Mouse (Mus musculus) heart, postnatal 10 days (tissue): Measurements from ENCODE around the gene Prpf40b. TPM values are rescaled to one million over a fixed set of nuclear protein-coding genes. Genes with fewer than 3 reads are reported as not detected.
A peak's percentile ranks its signal among the peaks of the same experiment; 100 is the strongest.
"Not testable (repeated sequence)": the region's sequence is repeated elsewhere in the genome, so short reads cannot be mapped to it uniquely, and the experiment has no call there.

Experiments
- DNase-seq, 2 experiments: peaks; one replicate each; pipeline ENCODE4 v3.0.0; 2021
- intact Hi-C: fragments of 180-260 bp; cut with DNase I; formaldehyde crosslinking; loops from one replicate; pipeline ENCODE4 v1.15.1; 2025
- total RNA-seq, 2 experiments: library from RNA; stranded (reverse); gene quantifications; 2 replicates each; pipeline ENCODE4 v1.2.3; 2021

Gene Prpf40b
- 10 to 100 TPM; 30.5 to 38.7 TPM for total RNA-seq

DNA sequence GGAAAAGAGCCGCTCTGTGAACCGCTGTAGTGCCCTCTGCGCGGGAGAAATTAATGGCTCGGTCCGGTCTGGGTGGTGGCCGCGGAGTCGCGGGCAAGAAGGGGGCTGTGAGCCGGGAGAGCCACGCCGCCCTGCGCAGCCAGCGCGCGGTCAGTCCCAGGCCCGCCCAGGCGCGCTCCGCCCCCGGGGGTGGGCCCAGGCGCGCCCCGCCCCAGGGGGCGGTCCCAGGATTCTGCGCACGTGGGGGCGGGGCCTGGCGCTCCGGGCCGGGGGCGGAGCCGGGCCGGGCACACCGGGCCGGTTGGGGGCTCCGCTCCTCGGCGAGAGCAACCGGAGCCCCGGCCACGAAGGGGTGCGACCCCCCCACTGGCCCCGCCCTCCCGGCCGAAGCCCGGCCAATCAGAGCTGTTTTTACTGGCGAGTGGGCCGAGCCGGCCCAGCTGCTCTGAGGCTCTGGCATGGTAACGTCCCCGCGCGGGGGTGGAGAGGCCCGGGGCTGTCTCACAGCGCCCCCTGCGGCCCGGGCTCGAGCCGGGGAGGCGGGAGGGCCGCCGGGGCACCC, at the start of gene Prpf40b:
Gene Prpf40b, plus strand, starts transcription at position 275 of the 562 bp plus-strand sequence.
- peak; percentile 96 to 97 for DNase-seq
- intact Hi-C loops: no loop called here

DNA sequence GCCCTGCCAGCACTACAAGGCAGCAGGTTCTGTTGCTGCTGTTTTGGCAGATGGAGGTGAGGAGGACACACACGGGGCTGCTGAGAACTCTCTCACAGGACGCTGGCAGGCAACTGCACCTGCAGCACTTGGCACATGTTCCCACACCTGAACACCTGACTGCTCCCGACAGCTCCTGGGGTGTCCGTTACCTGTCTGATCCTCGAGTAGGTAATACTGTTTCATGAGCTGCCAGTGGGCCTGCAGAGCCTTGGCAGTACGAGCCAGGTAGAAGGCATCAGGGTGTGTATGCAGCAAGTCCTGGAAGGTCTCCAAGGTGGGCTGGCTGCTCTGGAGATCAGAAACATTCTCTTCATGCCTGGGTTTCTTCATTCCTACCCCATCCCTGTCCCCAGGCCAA, 48.2 kb upstream of the Prpf40b start:
- DNase-seq: peak in 1 of 2 experiments; percentile 22

DNA sequence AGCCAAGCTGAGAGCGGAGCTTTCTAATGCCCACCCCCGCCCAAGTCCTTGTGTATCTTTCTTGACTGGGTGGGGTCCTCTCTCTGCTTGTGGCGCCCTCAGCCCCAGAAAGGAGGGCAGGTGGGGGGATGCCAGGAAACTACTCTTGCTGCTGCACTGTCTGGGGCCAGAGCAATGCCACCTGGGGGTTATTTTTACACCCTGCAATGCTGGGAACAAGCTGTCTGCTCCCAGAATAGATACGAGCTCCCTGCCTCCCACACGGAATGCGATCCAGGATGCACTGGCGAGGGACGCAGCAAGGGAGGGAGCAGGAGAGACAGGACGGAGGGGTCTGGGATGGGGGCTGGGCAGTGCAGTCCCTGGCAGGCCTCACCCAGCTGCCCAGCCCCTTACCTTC, 45.9 kb upstream of the Prpf40b start:
- DNase-seq: peak; percentile 70 to 82
- intact Hi-C loops: no loop called here

More for the DNA sequence above, 48.2 kb upstream of the Prpf40b start:
- intact Hi-C loops: not testable (repeated sequence)

DNA sequence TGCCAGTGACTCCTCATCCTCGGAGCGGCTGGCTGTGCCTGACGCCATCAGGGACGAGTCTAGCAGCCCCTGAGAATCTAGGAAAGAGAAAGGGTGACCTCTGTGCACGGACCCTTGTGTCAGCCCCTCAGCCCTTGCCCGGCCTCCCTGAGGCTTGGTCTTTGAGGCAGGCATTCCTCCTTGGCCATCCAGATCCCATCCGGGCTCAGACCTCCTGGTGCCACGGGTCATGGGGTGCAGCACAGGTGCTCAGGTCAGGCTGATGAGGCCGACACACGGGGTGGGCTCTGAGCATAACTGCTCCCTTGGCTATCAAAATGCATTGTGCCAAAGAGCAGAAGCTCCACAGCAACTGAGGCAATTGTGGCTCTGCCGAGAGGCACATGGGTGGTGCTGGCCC, 44.9 kb upstream of the Prpf40b start:
- intact Hi-C loops: no loop called here
- no peak for DNase-seq

DNA sequence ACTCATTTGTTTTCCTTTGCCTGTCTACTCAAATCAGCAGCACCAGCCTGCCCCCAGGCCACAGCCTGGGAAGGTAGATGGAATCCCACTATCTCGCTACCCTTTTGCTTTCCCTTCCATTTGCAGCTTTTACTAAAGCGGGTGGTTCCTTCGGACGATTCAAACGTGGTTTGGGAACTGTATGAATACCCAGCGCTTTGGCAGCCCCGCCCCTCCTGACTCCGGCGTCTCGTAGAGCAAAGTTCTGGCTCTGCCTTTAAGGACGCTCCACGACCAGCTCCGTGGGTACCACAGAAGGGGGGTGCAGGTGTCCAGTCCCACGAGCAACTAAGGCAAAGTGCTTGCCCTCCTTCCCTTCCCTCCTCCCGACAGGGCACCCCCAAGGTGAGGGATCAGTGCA, 43.8 kb upstream of the Prpf40b start:
- intact Hi-C loops: not testable (repeated sequence)
- peak; percentile 41 to 48 for DNase-seq

DNA sequence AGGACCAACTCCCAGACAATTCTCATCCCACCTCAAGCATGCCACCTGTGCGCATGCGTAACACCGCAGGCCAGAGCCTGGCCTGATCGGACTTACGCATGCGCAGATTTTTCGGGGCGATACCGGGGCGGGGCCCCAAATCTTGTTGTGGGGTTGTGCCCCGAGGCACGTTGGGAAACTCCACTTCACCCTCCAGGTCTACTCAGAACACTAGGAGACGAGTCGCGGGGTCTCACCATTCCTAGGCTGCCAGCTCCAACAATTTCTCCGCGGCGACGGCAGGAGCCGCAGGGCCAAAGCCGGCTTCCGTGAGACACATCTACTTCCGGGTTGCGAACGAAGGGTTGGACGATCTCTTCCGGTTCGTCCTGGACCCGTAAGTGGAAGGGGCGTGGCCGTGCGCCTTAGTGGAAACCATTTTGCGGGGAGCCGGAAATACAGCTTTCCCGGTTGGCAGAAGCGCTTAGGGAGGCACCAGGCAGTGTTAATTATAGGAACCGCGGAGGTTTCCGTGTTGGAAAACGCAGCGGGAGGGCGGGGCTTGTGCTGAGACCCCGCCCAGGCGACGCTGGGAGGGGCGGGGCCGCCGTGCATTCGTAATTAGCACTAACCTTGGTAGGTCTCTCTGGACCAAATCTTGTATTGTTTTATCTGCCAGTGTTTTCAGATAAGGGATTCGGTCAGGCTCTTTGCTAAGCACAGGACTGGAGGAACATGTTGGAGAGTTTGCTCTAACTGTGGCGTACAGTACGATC, 43.1 kb upstream of the Prpf40b start, which contains the start of gene Mcrs1:
Gene Mcrs1, minus strand, starts transcription at position 336 of the 755 bp plus-strand sequence.
- peak; percentile 99 for DNase-seq
- intact Hi-C loops: no loop called here

DNA sequence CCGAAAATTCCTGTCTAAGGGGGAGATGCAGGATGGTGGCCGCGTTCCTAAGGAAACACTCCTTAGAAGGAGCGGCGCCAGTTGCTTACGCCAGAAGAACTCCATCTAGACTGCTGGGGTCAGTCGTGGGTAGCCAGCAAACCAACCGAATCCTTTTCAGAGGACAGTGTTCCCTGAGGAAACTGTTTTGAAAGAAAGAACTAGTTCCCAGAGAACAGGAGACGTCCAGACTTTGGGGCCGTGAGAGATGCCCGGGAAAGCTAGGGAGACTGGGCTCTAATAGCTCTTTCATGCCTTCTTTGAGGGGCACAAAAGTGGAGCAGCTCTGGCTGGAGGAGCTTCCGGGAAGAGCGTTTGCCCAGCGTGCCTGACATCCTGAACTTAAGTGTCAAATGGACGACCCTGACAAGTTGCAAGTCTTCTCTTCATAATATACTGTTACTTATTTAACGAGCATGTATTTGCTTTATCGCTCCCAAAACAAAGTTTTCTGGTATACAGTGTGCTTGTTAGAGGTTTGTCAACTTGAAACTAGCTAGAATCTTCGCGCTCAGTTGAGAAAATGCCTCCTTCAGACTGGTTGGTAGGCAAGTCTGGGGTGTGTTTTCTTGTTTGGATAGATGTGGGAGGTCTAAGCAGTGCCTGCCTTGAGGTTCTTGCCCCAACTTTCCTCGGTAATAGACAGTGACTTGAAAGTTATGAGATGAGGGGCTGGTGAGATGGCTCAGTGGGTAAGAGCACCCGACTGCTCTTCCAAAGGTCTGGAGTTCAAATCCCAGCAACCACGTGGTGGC, 42.3 kb upstream of the Prpf40b start:
- intact Hi-C loops: no loop called here
- DNase-seq: no peak

DNA sequence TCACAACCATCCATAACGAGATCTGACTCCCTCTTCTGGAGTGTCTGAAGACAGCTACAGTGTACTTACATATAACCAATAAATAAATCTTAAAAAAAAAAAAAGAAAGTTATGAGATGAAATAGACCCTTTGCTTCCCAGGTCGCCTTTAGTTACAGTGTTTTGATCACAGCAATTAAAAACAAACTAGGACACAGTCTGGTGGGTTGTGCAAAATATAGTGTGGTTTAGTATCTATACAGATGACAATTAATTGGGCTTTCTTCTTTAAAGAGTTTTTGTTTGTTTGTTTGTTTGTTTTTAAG, 41.8 kb upstream of the Prpf40b start:
- DNase-seq, intact Hi-C loops: not testable (repeated sequence)

DNA sequence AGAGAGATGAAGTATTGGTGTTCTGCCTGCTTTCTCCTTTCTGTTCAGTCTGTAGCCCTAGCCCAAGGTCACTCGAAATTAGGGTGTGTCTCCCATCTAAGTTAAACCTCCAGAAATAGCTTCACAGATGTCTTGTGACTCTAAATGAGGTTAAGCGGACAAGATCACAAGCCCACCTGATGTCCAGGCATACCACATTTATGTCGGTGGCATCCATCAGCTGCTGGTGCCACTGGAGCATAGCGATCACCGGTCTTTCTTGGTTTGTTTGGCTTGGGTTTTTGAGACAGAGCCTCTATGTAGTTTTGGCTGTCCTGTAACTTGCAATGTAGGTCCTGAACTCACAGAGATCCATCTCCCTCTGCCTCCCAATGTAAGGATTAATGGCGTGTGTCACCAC, 41.1 kb upstream of the Prpf40b start:
- DNase-seq: no peak
- intact Hi-C loops: no loop called here

DNA sequence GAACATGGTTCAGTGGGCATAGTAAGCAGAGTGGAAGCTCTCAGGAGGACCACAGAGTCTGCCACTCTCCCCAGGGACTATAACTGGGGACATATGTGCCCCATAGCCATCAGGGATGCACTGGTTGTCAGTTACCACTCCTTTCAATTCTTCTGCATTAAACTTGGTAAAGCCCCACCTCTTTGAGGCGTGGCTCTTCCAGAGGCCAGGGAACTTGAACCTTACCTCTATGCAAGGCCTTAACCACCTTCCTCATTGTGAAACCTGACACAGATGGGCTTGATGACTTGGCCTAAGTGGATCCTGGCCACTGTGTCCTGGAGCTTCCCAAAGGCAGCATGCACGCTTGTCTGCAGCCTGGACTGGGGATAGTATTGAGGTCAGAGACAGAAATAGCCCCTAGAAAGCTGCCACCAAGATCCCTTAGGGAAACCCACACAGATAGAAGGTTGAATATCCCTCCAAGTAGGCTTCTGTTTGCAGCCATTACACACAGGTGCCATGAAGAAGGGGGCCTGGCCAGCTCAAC, 40.3 kb upstream of the Prpf40b start:
- peak; percentile 45 to 56 for DNase-seq
- intact Hi-C loops: no loop called here

DNA sequence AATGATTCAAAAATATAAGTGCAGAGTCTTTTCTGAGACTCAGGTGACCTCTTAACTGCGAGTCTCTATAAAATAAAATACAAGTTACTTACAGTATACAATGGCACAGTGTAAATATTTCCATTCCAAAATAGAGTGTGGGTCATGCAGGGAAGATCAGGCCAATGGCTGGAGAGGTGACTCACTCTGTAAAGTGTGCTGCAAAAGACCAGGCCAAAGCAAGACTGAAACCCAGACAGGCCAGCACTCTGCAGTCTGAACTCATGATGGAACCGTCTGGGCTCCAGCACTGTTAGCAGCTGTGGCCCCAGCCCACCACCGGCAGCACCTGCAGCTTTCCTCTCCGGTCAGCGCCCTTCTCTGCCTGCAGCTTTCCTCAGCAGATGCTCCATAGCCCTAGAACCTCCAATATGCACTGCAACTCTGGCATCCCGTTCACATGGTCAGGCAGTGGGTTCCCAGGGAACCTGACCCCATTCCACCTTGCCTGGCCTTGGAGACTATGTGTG, 39.6 kb upstream of the Prpf40b start:
- no peak for DNase-seq
- intact Hi-C loops: no loop called here

DNA sequence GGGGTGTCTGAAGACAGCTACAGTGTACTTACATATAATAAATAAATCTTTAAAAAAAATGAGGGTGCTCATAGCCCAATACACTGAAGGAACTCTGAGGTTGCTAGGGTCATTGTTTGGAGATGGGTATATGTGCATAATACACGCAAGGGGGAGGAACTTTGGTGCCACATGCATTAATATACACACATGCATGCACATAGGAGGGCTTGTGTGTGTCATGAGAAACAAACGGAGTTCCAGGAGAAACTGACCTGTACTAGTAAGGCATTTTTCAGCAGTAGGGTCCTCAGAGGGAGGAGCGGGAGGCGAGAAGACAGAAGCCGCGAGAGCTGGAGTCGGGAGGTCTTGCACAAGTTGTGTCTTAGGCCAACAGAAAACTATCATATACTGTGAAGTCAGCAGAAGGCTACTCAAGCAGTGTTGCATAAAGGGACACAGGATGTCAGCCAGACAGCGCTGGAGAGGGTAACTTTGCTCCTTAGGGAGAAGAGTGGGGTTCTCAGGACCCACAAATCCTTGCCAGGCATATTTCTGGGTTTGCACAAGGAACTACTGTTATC, 35.6 kb upstream of the Prpf40b start:
- DNase-seq: peak in 1 of 2 experiments; percentile 35
- intact Hi-C loops: no loop called here

DNA sequence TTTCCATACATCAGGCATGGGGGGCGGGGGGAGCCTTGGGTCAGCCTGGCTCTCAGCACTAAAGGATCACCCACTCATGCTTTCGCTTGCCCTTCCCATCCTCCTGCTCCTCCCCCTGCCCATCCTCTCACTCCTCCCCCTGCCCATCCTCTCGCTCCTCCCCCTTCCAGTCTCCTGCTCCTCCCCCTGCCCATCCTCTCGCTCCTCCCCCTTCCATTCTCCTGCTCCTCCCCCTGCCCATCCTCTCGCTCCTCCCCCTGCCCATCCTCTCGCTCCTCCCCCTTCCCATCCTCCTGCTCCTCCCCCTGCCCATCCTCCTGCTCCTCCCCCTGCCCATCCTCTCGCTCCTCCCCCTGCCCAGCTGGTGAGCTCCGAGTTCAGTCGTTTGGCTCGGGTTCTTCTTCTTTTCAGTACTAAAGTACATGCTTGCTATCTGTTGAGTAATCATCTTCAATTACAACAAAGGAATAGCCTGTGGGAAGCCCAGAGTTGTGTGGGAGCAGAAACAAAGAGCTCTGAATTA, 35.1 kb upstream of the Prpf40b start:
- intact Hi-C loops: no loop called here
- peak; percentile 57 to 66 for DNase-seq

DNA sequence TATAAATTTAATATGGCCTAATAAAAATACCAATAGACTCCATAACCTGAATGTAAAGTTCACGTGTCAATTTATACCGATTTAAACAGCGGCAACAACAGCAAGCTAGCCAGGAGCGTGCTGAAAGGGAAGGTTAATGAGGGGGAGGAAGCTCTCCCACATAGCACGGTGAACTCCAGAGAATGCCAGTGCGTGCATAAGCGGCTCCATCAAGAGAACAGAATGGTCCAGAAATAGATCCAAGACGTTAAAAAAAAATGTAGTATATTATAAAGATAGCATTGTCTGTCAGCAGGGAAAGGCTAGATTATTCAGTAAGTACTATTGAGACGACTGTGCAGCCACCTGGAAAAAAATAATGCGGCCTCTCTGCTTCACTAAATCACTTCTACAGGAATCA, 32.2 kb upstream of the Prpf40b start:
- no peak for DNase-seq
- intact Hi-C loops: no loop called here

DNA sequence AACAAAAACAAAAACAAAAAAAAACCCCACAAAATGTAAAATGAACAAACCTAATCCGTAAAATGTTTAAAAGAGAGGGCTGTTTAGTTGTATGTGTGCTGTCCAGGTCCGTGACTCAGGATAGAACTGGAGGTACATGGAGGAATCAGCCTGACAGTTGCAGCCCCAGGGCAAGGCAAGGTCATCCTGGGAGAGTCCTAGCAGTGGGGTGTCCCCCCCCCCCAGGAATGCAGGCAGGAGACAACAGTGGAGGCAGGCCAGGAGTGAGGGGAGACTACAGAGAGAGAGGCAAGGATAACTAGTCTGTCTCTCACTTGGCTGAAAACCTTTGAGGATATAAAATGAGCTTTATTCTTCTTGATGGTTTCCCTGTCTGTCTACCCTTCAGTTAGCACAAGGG, 30.5 kb upstream of the Prpf40b start:
- intact Hi-C loops: loop anchor here (2.0 kb wide), 1 partner anchor 50 kb away; no protein-coding TSS in a partner anchor
- no peak for DNase-seq

DNA sequence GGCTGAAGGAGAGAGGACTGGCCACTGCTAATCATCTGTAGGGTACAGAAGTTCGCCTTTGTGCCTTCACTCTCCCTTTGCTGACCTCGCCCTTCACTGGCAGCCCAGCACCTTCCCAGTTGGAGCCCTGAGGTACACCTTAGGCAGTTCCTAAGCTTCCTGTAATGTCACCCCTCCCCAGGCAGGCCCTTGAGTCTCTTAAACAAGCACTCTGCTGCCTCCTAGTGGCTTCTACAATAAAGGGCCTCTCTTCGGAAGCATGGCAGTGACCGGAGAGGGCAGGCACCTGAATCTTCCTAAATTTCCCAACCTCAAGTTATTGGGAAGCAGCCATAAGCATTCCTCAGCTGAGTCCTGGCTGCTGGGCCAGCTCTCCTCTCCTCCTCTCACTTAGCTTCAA, 29.2 kb upstream of the Prpf40b start:
- DNase-seq: peak; percentile 81 to 90
- intact Hi-C loops: loop anchor here (2.0 to 5.0 kb wide), 2 partner anchors 51 to 183 kb away; no protein-coding TSS in a partner anchor

DNA sequence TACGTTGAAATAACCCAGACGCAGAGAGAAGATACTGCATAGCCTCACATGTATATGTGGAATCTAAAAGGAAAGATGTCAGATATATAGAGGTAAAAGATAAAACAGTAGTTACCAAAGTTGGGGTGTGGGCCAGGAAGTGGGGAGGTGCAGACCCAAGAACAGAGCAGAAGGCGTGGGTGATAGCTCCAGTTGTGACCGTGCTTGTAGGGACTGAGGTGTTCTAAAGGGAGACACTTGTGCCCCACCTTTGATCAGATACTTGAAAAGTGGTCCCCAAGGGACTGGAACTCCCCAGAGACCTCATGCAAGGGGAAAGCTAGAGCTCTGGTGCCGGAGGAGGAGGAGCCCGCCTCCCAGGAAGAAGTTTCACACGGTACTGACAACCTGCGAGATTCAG, 18.8 kb upstream of the Prpf40b start:
- intact Hi-C loops: no loop called here
- no peak for DNase-seq

DNA sequence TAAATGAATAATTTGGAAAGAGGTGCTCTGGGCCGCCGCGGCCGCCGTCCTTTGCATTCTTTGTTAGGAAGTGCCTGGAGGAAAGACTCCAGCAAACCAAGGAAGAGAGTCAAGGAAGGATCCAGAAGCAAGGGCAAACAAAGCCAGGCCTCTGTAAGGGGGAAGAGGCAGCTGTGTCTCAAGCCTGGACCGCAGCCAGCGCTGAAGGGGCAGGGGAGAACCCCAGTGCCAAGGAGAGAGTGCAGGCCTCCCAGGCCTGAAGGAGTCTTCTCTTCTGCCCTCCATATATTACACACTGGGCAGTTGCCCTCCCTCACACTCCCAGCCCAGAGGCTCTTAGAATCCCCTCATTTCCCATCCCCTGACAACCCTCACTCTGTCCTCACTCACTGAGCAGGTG, 16.6 kb upstream of the Prpf40b start:
- intact Hi-C loops: no loop called here
- DNase-seq: no peak

DNA sequence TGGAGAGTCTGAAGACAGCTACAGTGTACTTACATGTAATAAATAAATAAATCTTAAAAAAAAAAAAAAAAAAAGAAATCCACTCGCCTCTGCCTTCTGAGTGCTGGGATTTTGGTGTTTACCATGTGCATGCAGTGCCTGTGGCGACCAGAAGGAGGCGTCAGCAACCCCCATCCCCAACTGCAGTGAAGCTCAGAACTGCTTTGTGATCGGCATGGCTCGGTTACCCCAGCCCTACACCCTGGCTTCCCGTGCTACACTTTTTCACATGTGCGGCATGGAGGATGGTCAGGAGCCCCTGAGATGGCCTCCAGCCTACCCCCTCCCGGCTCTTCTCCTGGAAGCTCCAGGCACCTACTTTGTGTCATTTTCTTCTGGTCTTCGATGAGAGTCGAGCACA, 11.4 kb upstream of the Prpf40b start:
- intact Hi-C loops: no loop called here
- DNase-seq: no peak

DNA sequence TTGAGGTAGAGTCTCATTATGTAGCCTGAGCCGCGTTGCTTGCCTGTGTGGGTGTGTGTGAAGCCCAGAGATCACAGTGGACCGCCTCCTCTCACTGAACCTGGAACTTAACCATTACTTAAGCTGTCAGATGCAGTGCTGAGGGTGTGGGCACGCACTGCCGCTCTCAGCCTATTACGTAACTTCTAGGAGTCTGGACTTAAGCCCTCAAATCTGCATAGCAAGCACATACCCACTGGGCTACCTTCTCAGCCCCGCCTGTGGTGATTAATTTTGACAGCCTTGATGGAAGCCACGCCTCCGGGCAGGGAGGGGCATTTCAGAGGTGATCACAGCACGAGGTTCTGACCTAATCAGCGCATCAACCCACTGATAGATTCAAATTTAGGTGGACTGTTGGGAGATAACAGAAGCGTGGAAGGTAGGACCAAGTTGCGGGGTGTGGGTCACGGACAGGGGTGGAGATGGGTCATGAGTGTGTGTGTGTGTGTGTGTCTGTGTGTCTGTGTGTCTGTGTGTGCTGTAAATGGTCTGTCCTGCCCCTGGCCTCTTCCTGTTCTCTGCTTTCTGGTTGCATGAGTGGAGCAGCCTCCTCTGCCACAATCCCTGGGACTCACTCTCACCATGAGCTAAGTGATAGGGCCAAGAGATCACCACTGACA, 10.2 kb upstream of the Prpf40b start:
- no peak for DNase-seq
- intact Hi-C loops: no loop called here
